Mouse (Mus musculus) lung, adult 2 months (tissue): Measurements from ENCODE around the gene Mif4gd. TPM values are rescaled to one million over a fixed set of nuclear protein-coding genes. Genes with fewer than 3 reads are reported as not detected.

Experiments used
- DNase-seq: peaks from one replicate; pipeline ENCODE4 v3.0.0; 2022
- H3K4me1 ChIP-seq: fragments of 200-500 bp; 2 replicates; pipeline ENCODE4 v1.6.1; 2011; ENCODE audit warnings: low read length; ENCODE audit not compliant: control insufficient read depth, insufficient read depth
- H3K4me3 ChIP-seq: fragments of 200-500 bp; replicated peaks from 2 replicates; pipeline ENCODE3; 2011; ENCODE audit warnings: low read depth, mild to moderate bottlenecking, control low read depth, low read length; ENCODE audit errors: extremely low read depth
- CTCF ChIP-seq: fragments of 200-500 bp; IDR thresholded peaks from 2 replicates; pipeline ENCODE4 v1.5.1; 2011; ENCODE audit warnings: mild to moderate bottlenecking, low read length, control low read depth; ENCODE audit not compliant: insufficient read depth
- POLR2A ChIP-seq: fragments of 200-500 bp; IDR thresholded peaks from 2 replicates; pipeline ENCODE4 v1.6.1; 2011; ENCODE audit warnings: low read depth, mild to moderate bottlenecking, control low read depth, low read length, borderline replicate concordance; ENCODE audit errors: extremely low read depth
- WGBS: fragments of 180-500 bp; shearing (Covaris S2); methylation state at CpG from one replicate; pipeline ENCODE4 v1.1.7; 2018; 5-methylcytosine and 5-hydroxymethylcytosine counted together
- polyA plus RNA-seq: library from polyadenylated mRNA; depleted of rRNA; stranded (reverse); fragments of >200 nt; gene quantifications from 2 replicates; pipeline ENCODE4 v1.2.3, GENCODE M21; 2012

The Mif4gd gene
- polyA plus RNA-seq, 1 experiment: 108 TPM

DNA sequence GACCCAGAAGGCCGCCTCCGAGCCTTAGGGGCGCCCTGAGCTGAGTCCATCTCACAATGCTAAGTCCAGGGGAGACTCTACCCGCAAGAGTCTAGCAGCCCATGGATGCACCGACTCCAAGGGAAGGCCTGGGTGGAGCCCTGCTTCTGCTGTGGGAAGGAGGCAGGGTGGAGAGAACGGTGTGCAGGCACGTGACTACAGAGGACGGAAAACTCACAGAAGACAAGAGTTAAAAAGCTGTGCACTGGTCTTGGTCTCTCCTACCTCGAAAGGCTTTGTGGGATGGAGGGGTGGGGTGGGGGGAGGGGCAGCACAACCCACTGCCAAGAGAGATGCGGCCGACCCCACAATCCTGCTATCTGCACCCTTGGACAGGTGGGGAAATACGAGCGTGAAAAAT is 31.5 kb upstream of the Mif4gd start:
- DNase-seq: no peak
- 90% methylated on average over 13 of the region's 13 CpGs for whole genome bisulfite sequencing

DNA sequence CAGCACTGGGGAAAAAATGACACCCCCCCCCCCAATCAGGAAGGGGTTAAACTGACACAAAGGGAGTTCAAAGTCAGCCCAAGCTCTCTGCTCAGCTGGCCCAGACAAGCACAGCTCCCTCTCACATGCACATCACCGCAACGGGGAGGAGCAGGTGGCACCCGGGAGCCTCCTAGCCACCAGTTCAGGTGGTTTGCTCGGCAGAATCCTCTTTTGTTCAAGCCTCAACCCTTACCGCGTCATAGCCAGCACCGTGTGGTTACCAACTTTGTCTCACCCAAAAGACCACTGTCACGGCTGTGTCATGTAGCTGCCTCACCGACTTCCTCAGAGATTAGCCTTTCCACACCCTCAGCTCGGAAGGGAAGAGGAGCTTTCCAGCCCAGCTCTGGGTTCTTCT is 30.5 kb upstream of the Mif4gd start:
- DNase-seq: no peak
- Histone ChIP-seq H3K4me3 (no peak overlapping the region), H3K4me1 (peaks cover 3% of the 10 kb centered on the region; the same call in 1 of the 2 replicates)
- 73% methylated on average over 10 of the region's 10 CpGs for WGBS
- no peak for TF ChIP-seq CTCF
- TF ChIP-seq POLR2A: no peak

More for the DNA sequence above, 31.5 kb upstream of the Mif4gd start:
- Histone ChIP-seq H3K4me3 (no peak overlapping the region), H3K4me1 (peaks cover 3% of the 10 kb centered on the region; the same call in 1 of the 2 replicates)
- TF ChIP-seq CTCF (no peak), POLR2A (no peak)

DNA sequence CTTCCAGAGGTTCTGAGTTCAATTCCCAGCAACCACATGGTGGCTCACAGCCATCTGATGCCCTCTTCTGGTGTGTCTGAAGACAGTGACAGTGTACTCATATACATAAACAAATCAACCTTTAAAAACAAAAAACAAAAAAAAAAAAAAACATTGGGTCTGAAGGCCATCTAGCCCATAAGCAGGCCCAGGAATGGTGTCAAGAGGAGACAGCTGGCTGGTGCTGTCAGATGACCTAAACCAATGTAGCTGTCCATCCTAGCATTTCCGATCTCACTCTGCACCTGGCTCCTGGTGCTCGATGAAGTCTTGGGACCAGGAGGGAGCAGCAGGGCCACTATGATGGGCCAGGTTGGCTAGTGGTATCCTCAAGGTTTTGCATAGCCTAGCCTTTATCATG is 29.9 kb upstream of the Mif4gd start:
- WGBS: 80% methylated on average over 2 of the region's 2 CpGs

DNA sequence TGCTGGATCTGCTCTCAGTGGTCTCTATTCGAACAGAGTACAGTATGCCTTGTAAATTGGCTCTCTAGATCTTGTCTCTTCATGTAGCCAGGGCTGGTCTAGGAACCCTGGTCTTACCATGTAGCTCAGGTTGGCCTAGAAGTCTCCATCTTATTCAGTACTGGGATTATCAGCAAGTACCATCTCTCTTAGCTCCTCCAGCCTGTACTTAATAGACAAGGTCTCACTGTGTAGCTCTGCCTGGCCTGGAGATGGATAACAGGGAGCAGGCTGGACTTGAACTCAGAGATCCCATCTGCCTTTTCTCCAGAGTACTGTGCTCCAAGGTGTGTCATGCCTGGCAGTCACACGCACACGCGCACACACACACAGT is 28.9 kb upstream of the Mif4gd start:
- WGBS: 84% methylated on average over 4 of the region's 4 CpGs
- TF ChIP-seq CTCF (no peak), POLR2A (no peak)
- Histone ChIP-seq H3K4me3 (no peak overlapping the region), H3K4me1 (peaks cover 3% of the 10 kb centered on the region; the same call in 1 of the 2 replicates)
- DNase-seq: no peak

More for the DNA sequence above, 29.9 kb upstream of the Mif4gd start:
- TF ChIP-seq POLR2A: no peak
- no peak overlapping the region for H3K4me3 ChIP-seq
- peaks cover 3% of the 10 kb centered on the region; the same call in 1 of the 2 replicates for H3K4me1 ChIP-seq
- DNase-seq: no peak

DNA sequence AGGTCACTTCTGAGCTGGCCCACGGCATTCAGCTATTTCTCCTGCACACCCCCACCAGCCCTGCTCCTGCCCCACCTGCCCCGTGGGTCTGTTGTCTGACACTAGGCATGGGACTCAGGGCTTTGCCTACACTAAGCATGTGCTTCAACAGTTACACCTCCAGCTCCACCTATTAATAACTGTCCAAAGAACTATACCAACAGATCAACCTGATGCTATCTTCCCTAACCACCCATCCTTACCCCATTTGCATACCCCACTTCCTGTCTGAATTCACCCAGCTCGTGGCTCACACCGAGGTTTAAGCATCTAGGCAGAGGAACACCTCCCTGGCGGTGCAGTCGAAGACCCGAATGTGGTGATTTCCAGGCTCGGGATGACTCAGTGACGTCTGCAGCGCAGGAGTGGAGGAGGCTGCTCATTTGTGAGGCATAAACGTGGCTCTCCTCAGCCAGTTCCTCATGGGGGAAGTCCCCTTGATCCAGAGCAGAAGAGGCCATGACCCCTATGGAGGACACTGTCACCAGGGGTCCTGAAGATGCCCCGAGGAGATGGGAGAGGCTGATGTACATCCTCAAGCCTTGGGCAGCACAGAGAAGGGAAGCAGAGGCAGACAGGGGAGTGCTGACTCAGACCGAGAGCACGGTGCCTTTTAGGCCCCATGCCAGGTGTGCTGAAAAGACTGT is 28.4 kb upstream of the Mif4gd start:
- no peak overlapping the region for H3K4me3 ChIP-seq
- TF ChIP-seq POLR2A: no peak
- TF ChIP-seq CTCF: no peak
- H3K4me1 ChIP-seq: peaks cover 3% of the 10 kb centered on the region; the same call in 1 of the 2 replicates
- DNase-seq: no peak
- WGBS: 39% methylated on average over 14 of the region's 14 CpGs

DNA sequence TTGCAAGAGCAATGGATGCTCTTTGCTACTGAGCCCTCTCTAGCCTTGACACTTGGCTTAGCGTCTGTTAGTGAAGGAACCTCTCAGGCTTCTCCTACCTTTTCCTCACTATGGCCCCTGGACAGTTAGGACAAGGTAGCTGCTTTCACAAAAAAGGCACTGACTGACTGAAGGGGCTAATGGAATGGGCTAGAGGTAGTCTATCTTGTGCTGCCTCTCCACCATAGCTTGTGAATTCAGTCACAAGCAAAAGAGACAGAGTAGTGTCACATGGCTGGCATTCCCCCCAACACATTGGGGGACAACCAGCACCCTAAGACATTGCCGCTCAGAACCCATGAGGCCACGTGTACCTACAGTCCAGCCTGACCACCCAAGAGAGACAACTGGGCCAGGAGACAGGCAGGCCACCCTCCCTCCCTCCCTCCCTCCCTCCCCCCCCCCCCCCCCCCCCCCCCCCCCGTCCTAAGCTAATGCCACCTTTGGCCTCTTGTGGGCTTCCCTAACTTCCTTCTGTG is 27.6 kb upstream of the Mif4gd start:
- TF ChIP-seq POLR2A (no peak), CTCF (no peak)
- 73% methylated on average over 3 of the region's 4 CpGs for whole genome bisulfite sequencing
- Histone ChIP-seq H3K4me3 (no peak overlapping the region), H3K4me1 (peaks cover 3% of the 10 kb centered on the region; the same call in 1 of the 2 replicates)
- DNase-seq: no peak

DNA sequence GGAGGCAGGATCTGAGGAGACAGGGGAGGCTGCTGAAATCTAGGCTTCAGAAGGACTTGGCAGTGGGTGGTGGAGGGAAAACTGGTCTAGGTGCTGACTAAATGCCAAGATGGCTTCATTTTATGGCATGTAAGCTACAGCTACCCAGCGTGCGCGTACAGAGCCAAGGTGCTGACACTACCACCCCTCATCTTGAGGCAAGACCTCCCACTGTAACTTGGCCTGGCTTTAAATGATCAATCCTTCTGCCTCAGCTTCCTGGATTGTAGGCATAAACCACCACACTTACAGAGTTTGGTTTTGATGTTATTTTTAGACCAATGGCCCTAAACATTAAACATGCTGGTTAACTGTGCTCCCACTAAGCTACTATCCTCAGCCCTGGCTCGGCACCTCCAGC is 26.8 kb upstream of the Mif4gd start:
- TF ChIP-seq POLR2A: no peak
- TF ChIP-seq CTCF: no peak
- H3K4me3 ChIP-seq: no peak overlapping the region
- no peak for DNase-seq
- 70% methylated on average over 4 of the region's 4 CpGs for WGBS
- H3K4me1 ChIP-seq: peaks cover 3% of the 10 kb centered on the region; the same call in 1 of the 2 replicates

DNA sequence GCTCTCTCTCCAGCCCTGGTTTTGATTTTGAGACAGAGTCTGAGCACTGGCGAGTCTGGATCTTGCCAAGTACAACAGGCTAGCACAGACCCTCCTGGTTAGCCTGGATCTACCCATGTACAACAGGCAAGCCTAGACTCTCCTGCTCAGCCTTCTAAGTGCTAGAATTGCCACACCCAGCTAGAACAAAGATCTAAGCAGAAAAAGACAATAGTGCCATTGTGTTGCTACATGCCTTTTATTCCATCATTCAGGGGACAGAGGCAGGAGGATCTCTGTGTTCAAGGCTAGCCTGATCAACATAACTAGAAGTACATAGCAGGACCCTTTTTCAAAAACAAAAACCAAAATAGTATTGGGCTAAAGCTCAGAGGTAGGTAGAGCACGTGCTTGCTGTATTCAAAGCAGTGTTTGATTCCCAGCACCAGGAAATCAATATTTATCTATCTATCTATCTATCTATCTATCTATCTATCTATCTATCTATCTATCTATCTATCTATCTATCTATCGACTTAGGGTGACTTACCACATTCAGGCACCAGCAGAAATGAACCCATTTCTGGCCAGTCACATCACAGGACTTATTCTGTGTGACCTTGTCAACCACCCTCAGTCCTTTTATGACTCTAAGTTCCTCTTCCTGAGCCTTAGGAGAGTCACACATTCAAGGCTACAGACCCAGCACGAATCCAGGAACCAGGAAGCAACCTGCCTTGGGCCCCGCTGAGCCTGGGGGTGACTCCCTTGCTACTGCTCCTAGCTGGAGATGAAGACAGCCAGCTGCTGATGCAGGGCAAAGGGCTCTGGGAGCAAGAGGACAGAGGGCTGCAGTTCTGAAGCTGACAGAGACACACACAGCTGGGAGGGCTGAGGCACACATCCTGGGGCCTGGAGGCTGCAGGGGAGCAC is 26.0 kb upstream of the Mif4gd start:
- no peak for TF ChIP-seq CTCF
- TF ChIP-seq POLR2A: no peak
- 64% methylated on average over 5 of the region's 5 CpGs for WGBS
- H3K4me3 ChIP-seq: no peak overlapping the region
- peaks cover 3% of the 10 kb centered on the region; the same call in 1 of the 2 replicates for H3K4me1 ChIP-seq
- no peak for DNase-seq

DNA sequence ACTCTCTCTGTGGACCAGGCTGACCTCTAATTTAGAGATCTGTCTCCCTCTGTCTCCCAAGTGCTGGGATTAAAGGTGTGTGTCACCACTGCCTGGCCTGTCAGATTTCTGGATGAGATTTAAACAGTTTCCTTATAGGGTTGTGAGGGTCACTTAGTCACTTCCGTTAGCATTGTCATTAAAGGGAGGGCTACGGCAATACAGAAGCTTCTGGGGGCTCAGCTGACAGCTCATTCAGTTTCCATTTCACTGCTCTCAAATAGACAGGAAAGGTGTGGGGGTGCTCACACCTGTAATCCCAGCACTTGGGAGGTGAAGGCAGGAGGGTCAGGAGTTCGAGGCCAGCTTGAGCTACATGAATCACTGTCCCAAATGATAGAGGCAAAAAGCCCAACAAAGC is 24.2 kb upstream of the Mif4gd start:
- 64% methylated on average over 3 of the region's 3 CpGs for WGBS
- peaks cover 3% of the 10 kb centered on the region; the same call in 1 of the 2 replicates for H3K4me1 ChIP-seq
- TF ChIP-seq POLR2A (no peak), CTCF (no peak)
- DNase-seq: no peak
- H3K4me3 ChIP-seq: no peak overlapping the region

DNA sequence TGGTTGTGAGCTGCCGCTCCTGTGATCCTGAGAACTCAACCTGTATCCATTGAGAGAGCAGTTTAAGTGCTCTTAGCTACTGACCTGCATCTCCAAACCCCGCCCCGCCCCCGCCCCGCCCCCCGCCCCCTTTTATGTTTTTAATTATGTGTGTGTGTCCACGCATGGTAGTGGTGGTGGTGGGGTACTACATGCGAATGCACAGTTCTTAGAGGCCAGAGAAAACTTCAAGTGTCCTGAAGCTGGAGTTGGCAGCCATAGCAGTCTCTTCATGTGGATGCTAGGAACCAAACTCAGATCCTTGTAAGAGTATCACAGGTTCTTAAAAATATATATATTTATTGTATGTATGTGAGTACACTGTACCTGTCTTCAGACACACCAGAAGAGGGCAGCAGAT is 22.7 kb upstream of the Mif4gd start:
- Histone ChIP-seq H3K4me3 (no peak overlapping the region), H3K4me1 (peaks cover 3% of the 10 kb centered on the region; the same call in 1 of the 2 replicates)
- DNase-seq: no peak
- 73% methylated on average over 8 of the region's 8 CpGs for WGBS
- TF ChIP-seq POLR2A (no peak), CTCF (no peak)
